Mouse (Mus musculus): ENCODE measurements around the gene Bcar3. TPM values are rescaled to one million over a fixed set of nuclear protein-coding genes. Genes with fewer than 3 reads are reported as not detected.

Gene Bcar3
- total and polyA plus RNA-seq, 3 experiments = 47.4 to 61.2 (median 52.0) TPM

DNA sequence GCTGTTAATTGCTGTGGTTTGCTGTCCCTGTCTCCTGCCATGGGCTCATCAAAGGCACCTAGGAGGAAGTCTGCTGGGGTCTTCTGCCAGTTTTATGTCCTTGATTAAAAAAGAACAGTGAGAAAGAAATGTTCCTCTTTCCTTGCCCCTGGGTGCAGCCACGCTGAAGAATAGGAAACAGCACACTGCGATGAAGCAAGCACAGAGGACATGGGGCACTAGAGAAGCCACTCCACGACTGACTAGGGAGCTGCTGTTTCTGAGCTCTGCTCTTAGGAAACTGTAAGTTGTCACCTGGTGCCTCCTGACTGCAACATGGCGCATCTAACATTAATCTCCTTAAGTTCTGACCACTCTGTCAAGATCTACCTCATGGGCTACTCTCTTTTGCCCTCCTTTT is 272.6 kb downstream of the Bcar3 start:
- Histone ChIP-seq H3K9me3 (replicated peaks; ENCODE audit: low read length) (no peaks in the 10 kb centered on the region), H3K27me3 (replicated peaks) (no peaks in the 10 kb centered on the region), H3K4me1 (ENCODE audit: control insufficient read depth in 1 of 2, insufficient read depth in 2 of 2) (peaks cover 0 to 10% of the 10 kb centered on the region in 2 experiments; a peak in 2 of 4 replicates), H3K36me3 (replicated peaks in 1 of 2; ENCODE audit: control insufficient read depth in 1 of 2, insufficient read depth in 1 of 2, low read length in 1 of 2) (no peaks in the 10 kb centered on the region), H3K27ac (ENCODE audit: insufficient read depth, low read depth) (no peak overlapping the region), H3K79me2 (replicated peaks; ENCODE audit: control insufficient read depth, extremely low read depth, insufficient read depth, poor library complexity, severe bottlenecking) (no peaks in the 10 kb centered on the region), H3K9ac (ENCODE audit: insufficient read depth, low read depth) (no peak overlapping the region), H3K4me3 (replicated peaks in 1 of 3; ENCODE audit: low read depth in 2 of 3, low read length in 2 of 3, poor library complexity in 1 of 3) (no peak overlapping the region), H3K4me2 (ENCODE audit: insufficient read depth, low read depth, poor library complexity, severe bottlenecking) (peak overlapping the region; percentile 41; the same call in 1 of the 2 replicates)
- TF ChIP-seq CTCF (conservative IDR thresholded peaks at IDR 0.05 in 1 of 2, IDR thresholded peaks at IDR 0.05 in 1 of 2; ENCODE audit: low read depth in 2 of 2, low read length in 2 of 2) = no peak
- TF ChIP-seq HCFC1 (IDR thresholded peaks at IDR 0.05; ENCODE audit: low read depth, low read length) = no peak
- no peak for TF ChIP-seq NELFE (IDR thresholded peaks at IDR 0.05; ENCODE audit: low read depth, low read length)
- DNase-seq (ENCODE audit: extremely low read depth) = no peak
- dilution Hi-C loops (cut with MboI; ENCODE audit: extremely low pct_ligation_motif_present, extremely low pct_unique_long_range_greater_than_20kb, low sequenced_read_pairs) (no loop called here), in situ Hi-C loops (cut with MboI; ENCODE audit: low pct_ligation_motif_present, low pct_unique_long_range_greater_than_20kb, low sequenced_read_pairs) (no loop called here)

DNA sequence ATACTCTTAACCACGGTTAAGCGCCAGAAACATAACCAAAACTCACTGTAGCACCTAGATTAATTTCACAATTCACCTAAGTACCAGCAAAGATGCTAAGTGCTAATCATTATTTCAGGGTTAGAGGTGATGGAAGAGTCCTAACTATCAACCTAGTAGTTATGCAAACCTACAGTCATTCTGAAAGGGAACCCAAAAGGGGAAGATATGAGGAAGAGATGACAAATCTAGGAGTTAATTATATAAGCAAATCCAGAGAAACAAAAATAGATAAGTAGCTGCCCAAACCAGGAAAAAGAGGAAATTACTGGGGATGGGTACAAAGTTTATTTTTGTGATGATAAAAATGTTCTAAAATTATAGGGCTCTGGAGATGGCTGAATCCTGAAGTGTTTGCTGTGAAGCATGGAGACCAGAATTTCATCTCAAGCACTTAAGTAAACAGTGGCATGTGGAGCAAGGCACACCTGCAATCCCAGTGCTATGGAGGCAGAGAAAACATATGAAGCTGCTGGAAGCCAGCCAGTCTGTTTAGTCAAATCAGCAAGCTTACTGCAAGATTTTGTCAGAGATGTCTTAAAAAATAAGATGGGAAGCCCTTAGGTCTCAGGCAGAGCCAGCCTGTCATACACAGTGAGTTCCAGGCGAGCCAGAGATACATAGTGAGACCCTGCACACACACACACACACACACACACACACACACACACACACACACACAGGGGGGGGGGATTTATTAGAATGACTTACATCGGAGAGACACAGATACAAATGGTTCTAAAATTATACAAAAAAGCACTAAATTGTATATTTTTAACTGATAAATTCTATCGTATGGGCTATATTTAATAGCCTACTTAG is 279.7 kb downstream of the Bcar3 start:
- dilution Hi-C loops (cut with MboI; ENCODE audit: extremely low pct_ligation_motif_present, extremely low pct_unique_long_range_greater_than_20kb, low sequenced_read_pairs) (no loop called here), in situ Hi-C loops (cut with MboI; ENCODE audit: low pct_ligation_motif_present, low pct_unique_long_range_greater_than_20kb, low sequenced_read_pairs) (no loop called here)
- no peak overlapping the region for H3K4me3 ChIP-seq (replicated peaks in 1 of 3; ENCODE audit: low read depth in 2 of 3, low read length in 2 of 3, poor library complexity in 1 of 3)
- DNase-seq (ENCODE audit: extremely low read depth) = peak; percentile 31
- no peak overlapping the region for H3K9ac ChIP-seq (ENCODE audit: insufficient read depth, low read depth)
- H3K27me3 ChIP-seq (replicated peaks) = no peaks in the 10 kb centered on the region
- TF ChIP-seq JUN (IDR thresholded peaks at IDR 0.05; ENCODE audit: insufficient read depth, low read depth, low read length) (peak; percentile 42; the same call in 1 of the 2 replicates), TBP (conservative IDR thresholded peaks at IDR 0.05; ENCODE audit: low read depth, low read length) (no peak), MAX (IDR thresholded peaks at IDR 0.05; ENCODE audit: low read length) (no peak), ETS1 (conservative IDR thresholded peaks at IDR 0.05; ENCODE audit: low read depth, low read length) (peak; percentile 48; the same call in 1 of the 2 replicates), MEF2A (IDR thresholded peaks at IDR 0.05; ENCODE audit: borderline replicate concordance, low read depth, low read length) (peak; percentile 64), JUND (conservative IDR thresholded peaks at IDR 0.05; ENCODE audit: low read depth, low read length) (peak; percentile 70), IRF4 (IDR thresholded peaks at IDR 0.05; ENCODE audit: low read depth, low read length) (peak; percentile 69), NRF1 (IDR thresholded peaks at IDR 0.05; ENCODE audit: low read depth, low read length) (no peak), EP300 (IDR thresholded peaks at IDR 0.05; ENCODE audit: low read length) (peak; percentile 79), SIN3A (IDR thresholded peaks at IDR 0.05; ENCODE audit: low read length) (no peak), ZC3H11A (IDR thresholded peaks at IDR 0.05; ENCODE audit: low read depth, low read length) (no peak), ZNF384 (IDR thresholded peaks at IDR 0.05; ENCODE audit: low read depth, low read length) (no peak), USF2 (conservative IDR thresholded peaks at IDR 0.05; ENCODE audit: low read depth, low read length) (no peak)
- no peak overlapping the region for H3K4me2 ChIP-seq (ENCODE audit: insufficient read depth, low read depth, poor library complexity, severe bottlenecking)
- no peaks in the 10 kb centered on the region for H3K36me3 ChIP-seq (replicated peaks in 1 of 2; ENCODE audit: control insufficient read depth in 1 of 2, insufficient read depth in 1 of 2, low read length in 1 of 2)
- H3K27ac ChIP-seq (ENCODE audit: insufficient read depth, low read depth) = no peak overlapping the region
- H3K4me1 ChIP-seq (ENCODE audit: control insufficient read depth in 1 of 2, insufficient read depth in 2 of 2) = peaks cover 3 to 34% of the 10 kb centered on the region in 2 experiments; a peak in 3 of 4 replicates
- no peaks in the 10 kb centered on the region for H3K79me2 ChIP-seq (replicated peaks; ENCODE audit: control insufficient read depth, extremely low read depth, insufficient read depth, poor library complexity, severe bottlenecking)
- H3K9me3 ChIP-seq (replicated peaks; ENCODE audit: low read length) = peaks cover 6% of the 10 kb centered on the region
